Mouse (Mus musculus): ENCODE measurements around the gene Kctd11.
"Not testable (repeated sequence)": the region's sequence is repeated elsewhere in the genome, so short reads cannot be mapped to it uniquely, and the experiment has no call there.

The Kctd11 gene

DNA sequence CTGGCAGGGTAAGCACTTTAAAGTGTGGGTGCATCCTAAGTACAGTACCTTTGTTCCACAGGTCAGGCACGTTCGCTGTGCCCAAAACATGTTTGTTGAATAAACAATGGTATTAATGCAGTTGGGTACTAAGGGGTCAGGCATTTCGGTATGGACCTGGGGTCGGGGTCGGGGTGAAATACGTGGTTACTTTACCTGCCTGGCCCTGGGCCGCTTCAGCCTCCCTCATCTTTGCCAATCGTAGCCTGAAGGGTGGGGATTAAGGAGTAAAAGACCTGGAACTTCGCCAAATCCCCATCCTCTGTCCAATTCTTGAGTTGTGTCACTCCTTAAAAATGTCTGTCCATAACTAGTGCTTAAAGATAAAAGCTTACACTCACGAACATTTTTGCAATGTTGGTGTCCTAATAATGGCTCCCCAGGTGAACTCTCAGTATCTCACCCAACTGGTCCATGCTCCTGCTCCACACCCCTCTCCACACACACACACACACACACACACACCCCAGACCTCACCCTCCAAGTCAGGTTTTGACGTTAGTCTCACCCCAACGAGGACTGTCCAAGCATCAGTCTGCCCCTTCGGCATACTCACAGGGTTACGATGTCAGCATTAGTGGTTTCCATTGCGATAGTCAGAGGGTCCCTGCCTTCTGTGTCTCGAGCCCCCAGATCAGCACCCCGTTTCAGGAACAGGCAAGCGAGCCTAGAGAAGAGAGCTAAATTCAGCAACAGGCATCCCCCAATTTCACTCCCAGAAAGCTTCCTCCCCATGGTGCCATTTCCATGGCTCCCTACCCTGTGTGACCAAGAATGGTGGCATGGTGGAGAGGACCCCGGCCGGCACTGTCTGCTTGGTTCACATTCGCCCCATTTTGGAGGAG is 823 bp upstream of the Kctd11 start:
- no peak for DNase-seq (ENCODE audit: low read depth, low spot score)

DNA sequence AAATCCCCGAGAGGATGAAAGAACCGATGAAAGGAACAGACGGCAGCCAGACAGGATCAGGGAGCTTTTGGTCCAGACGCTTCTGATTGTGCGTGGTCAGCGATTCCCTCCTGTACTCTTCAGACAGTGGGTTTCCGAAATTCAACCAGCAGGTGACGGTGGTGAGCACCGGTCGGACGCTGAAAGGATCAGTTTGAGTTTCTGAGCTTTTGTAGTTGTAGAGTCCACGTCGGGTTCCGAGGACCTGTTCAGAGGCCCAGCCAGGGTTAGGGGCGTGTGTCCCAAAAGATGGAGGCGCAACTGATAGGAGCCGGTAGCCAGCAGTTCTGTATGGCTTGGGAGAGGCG is 727 bp downstream of the Kctd11 start:
- DNase-seq (ENCODE audit: low read depth, low spot score) = peak; percentile 79

DNA sequence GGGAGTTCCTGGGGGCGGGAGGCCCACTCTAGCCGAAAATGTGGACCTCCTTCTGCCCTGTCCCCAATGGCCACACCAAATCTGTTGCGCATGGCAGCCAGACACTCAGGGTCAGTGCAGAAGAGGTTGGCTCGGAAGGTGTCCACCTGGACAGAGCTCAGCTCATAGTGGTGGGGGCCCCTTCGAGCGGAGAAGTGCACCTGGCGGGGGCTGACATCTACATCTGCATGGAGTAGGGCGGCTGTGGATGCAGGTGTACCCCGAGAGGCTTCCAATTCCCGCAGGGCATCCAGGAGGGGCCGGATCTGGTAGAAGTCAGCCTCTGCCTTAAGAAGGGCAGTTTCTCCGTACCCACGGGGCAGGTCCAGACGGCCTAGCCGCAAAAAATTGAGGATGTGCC is 1.5 kb downstream of the Kctd11 start:
- DNase-seq (ENCODE audit: low read depth, low spot score) = no peak

DNA sequence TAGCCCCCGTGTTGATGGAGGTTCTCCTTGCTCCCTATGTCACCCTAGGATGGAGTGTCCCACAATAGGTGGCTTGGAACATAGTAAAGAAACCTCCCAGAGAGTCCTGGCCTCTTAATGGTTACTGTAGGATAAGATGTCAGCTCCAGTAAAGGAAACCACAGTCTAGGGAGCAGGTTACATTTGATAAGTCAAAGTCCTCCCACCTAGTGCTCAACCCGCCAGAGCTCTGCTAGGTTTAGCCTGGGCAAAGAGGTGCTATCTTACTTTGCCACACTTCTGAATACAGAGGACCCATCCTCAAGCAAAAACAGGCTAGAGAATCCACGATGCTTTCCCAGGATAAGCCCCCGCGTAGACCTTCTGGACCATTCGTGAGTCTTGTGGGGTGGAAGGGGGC is 2.3 kb downstream of the Kctd11 start:
- DNase-seq (ENCODE audit: low read depth, low spot score) = no peak

DNA sequence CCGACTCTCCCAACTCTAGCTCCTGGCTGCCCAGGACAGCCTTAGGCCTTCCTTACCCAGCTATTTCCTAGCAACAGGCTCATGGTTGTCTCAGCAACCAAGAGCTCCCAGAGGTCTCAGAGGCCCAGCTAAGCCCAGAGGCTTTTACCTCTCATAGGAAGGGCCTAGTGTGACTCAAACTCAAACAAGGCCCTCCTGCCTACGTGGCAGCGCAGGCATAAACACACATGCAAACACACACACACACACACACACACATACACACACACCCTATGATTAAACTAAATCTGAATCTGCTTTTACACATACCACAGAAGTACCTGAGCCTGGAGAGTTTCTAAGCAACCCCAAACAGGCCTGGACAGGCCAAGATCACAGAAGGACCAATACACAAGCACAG is 2.8 kb downstream of the Kctd11 start:
- DNase-seq (ENCODE audit: low read depth, low spot score) = no peak

DNA sequence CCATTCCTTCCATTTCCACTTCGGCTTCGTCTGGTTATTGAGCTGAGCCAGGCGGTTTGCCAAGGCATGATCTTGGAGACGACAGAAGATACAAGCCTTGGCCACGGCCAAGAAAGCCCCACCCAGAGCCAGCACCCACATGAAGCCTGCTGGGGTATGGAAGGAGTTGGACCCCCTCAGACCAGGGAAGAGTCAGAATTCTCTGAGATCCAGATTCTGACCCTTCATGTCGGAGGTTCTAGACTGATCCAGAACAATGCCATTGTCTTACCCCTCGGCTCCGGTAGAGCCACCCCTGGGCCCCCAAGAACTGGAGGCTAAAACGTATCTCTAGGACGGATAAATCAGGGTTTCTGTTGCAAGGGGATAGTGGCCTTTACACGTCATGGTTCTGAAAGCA is 3.3 kb downstream of the Kctd11 start, which contains the start of gene Tmem95:
Gene Tmem95, minus strand, starts transcription at position 141 of the 400 bp plus-strand sequence.
- no peak for DNase-seq (ENCODE audit: low read depth, low spot score)

DNA sequence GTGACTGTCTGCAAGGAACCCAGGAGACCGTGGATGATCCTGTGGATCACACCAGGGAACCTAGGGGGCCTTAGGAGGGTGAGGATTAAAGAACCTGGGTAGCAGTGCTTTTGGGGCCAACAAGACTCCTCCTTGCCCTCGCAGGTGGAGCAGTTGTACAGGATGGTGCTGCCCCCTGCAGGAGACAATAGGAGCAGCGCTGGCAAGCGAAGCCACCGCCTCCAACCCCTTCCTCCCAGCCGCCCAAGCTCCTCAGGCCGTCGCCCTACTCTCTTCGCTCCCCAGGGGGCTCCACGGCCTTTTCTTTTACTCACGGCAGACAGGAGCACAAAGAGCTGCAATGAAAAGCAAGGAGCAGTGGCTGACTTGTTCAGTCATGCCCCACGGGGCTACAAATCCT is 4.3 kb downstream of the Kctd11 start:
- DNase-seq (ENCODE audit: low read depth, low spot score) = peak; percentile 83

DNA sequence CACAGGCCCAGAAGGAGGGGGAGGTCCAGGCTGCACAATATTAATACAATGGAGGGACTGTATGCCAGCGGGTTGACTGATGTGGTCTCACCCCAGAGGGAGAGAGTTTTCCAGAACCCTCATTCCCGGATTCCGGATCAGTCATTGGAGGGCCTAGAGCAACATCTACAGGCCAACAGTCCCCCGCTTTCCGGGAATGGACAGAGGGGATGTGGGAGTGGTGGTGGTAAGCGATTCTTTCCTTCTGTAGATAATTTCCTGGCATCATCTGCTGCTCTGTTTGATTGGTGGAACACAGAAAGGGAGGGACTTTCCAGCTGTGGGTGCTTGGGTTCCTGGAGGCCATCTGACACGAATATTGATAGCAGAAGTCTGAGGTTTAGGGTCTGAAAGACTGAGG is 5.0 kb downstream of the Kctd11 start:
- no peak for DNase-seq (ENCODE audit: low read depth, low spot score)

DNA sequence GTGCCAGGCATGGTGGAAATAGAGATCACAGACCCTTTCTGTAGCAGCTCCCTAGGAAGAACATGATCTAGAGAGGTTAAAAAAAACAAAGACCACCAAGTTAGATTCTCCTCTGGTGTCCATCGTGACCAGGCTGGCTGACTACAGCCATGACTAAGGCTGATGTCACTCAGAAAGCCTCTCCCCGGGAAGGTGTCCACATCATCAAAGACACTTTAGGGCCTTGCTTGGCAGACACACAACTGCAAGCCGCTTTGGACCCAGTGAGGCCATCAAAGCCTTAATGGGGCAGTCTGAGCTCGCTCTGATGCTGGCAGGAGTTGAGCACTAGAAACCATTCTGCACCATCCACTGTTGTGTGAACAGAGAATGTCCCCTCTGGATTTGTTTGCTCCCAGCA is 8.8 kb downstream of the Kctd11 start:
- DNase-seq (ENCODE audit: low read depth, low spot score) = no peak

DNA sequence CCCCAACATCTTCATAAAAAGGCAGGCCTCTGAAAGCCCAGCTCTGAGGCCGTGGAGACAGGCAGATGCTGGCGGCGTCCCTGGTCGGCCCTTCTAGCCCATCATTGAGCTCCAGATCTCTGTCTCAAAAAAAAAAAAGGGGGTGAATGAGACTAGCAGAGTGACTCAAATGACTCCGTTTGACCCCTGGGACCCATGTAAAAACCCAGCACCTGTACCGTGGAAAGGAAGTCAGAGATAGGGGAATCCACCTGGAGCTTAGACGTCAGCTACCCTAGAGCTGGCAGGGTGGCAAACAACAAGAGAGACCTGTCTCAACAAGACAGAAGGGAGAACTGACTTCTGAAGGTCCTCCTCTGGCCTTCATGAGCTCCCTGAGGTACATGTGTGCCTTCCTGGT is 9.4 kb downstream of the Kctd11 start:
- DNase-seq (ENCODE audit: low read depth, low spot score) = no peak

DNA sequence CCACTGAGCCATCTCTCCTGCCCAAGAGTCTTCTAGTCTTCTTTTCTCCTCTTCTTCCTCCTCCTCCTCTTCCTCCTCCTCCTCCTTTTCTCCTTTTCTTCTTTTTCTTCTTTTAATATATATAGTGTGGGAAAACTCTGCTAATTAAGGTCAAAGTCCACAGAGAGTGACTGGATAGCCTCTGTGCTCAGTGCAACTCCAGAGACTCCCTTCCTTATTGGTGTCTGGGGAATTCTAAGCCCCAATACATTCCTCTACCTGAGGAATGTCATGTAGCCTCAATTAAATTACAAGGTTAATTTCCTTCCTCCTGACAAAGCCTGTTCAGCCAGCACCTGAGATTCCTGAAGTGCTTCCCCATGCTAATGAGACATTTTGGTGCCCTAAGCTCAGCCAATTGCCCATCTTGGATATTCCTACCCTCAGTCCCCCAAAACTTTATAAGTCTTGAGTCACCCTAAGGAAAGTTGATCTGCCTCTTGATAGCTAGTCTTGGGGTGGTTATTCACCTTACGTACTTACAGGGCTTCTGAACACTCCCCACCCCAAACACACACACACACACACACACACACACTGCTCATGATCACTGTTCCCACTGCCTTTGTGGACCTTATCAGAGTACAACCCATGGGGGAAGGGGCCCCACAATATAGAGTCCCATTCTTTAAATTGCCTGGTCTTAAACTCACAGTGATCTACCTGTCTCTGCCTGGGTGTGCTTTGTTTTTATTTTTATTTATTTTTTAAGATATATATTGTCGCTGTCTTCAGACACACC is 10.7 kb downstream of the Kctd11 start:
- DNase-seq (ENCODE audit: low read depth, low spot score) = no peak

DNA sequence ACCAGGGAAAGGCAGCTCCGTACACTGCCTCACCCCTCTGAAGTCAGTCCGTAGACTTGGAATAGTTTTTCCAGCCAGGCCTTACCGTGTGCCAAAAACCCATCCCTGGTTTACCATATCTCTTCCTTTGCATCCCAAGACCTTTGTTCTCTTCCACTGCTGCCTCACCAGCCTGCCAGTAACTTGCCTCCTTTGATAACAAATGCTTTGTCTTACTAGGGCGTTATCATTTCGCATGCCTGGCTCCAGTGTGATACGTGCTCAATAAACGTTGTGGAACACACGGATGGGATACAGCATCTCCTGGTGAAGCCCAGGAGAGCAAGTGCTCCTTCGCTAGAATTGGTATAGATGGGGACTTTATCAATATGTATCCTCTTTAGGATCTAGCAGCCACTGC is 13.9 kb downstream of the Kctd11 start:
- DNase-seq (ENCODE audit: low read depth, low spot score) = no peak

DNA sequence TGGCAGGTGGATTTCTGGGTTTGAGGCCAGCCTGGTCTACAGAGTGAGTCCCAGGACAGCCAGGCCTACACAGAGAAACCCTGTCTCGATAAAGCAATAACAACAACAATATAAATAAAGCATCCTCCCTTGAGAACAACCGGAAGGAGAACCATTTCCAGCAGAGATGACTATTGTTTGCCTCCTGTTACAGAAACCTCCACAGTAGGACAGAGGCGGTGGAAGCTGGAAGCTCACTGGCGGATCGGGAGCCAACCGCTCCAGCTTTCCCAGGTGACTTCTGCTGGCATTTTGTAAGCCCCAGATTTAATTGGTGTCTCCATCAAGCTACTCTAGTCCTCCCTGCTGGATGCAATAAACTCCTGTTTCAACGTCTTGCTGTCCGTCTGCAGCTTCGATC is 15.6 kb downstream of the Kctd11 start:
- no peak for DNase-seq (ENCODE audit: low read depth, low spot score)

DNA sequence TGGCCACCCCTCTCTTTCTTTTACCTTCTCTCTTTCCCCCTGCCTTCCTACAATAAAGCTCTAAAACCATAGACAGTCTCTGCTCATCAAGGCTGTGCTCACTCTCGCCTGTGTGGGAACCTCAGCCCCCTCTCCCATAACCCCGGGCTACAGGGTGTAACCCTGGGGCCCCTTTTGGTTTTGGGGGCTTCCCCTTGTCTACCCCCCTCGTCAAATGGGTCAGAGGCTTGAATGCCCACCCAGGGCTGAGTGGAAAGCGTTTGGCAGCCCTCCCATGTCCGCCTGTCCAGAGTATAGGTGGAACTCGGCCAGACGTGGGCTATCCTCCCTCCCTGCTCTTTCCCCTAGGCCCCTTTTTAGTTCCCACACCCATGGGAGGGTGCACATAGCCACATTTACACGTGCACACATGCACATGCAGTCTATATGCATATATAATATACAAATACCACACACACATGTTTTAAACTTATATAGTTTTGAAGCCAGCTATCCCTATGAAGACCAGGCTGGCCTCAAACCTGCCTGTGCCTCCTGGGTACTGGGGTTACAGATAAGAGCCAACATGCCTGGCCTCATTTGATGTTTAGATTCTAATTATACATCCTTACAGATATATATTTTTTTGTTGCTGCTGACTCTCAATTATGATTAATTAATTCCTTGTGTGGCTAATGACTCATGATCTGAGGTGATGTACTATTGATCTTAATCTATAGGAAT is 16.9 kb downstream of the Kctd11 start:
- DNase-seq (ENCODE audit: low read depth, low spot score) = no peak

DNA sequence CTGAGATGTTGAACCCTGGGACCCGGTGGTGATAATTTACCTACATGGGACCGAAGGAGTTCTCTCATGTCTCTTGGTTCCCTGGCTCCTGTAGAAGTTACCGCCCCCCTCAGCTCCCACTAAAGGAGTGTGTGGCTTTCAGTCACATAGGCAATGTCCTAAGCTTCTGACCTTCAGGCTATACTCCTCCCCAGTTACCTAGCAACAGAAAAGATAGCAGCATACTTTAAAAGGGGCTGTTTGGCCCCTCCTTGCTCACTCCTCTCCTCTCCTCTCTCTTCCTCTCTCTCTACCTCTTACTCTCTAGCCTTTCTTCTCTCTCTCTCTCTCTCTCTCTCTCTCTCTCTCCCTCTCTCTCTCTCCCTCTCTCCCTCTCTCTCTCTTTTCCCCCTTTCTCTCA is 17.5 kb downstream of the Kctd11 start:
- not testable (repeated sequence) for DNase-seq (ENCODE audit: low read depth, low spot score)

DNA sequence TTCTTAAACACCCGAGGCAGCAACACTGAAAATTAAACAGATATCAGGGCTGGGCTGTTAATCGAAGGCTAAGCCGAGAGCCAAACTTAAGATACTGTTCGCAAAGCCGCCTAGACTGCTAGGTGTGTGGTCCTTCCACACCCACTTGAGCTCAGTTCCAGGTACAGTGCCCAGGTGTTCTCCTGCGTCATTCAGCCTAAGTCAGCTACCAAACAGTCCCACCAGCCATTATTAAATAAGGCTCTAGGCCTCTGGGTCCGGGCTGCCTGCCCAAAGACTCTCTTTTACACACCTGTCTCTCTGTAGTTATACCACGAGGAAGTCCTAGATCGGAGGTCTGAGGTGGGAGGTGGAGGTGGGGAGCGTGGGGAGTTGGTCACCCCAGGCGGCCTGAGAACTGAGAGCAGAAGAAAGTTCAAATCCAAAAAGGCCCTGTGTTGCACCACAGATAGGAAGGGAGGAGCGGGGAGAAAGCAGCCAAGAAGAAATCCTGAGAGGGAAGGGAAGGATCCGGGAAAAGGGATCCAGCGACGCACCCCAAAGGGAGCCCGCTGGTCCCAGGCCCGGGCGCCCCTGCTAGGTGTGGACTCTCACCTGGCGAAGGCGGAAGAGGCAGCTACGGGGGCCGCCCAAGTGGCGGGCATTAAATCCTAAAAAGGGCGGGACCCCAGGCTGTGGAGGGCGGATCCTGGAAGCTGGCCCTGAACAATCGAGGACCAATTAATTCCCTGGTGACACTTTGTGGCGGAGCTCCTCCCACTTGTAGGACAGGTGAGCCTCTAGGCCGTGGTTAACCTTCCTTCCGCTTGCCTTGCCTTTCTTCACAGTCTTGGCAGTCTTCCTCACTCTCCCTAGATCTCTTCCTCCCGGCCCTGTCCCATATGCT is 22.9 kb downstream of the Kctd11 start, which contains the start of gene Tnk1:
Gene Tnk1, minus strand, starts transcription at position 618 of the 886 bp plus-strand sequence.
- DNase-seq (ENCODE audit: low read depth, low spot score) = no peak

DNA sequence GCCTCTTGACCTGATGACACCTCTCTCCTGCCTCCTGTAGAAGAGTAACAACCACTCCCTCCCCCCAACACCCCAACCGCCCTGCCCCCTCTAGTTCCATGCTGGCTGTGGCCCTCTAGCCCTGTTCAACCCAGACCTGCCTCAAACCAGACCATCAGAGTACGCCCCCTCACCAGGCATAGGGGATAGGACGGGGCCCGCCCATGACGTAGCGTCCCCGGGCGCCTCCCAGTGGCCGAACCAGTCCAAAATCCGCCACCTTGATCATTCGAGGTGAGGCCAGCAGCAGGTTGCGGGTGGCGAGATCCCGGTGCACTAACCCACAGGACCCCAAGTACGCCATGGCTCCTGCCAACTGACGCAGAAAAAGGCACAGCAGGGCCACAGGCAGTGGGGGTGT is 25.9 kb downstream of the Kctd11 start:
- DNase-seq (ENCODE audit: low read depth, low spot score) = no peak

DNA sequence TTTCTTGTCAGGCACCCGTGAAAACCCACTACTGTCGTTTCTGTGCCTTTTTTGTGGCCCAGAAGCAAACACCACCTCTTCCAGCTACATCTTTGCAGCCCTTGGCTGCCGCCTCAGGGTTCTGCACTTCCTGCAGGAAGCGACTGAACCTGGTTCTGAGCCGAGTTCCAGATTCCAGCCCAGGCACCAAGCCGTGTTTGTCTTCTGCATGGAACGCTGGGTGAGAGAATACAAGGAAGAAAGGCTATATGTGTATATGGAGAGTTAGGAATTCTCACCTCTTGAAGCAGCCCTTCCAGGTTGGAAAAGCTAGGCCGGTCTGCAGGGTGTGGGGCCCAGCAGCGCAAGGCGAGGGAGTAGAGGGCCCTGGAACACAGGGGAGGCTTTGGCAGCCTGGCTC is 26.5 kb downstream of the Kctd11 start:
- no peak for DNase-seq (ENCODE audit: low read depth, low spot score)

DNA sequence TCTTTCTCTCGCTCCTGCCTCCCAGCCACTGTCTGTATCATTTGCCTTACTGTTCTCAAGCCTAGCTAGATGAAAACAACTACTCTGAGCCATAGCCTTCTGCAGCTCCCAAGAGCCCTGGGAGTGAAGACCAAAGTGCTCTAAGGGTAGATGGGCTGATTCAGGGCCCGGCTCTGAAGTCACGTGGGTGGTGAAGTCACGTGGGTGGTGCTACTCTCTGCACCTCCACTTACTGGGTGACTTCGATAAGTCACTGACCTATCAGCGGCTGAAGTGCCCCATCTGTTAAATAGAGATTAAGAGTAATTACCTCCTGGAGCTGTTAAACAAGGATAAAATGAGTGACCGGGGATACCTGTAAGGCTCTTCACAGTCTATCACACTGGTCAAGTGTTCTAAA is 27.2 kb downstream of the Kctd11 start:
- DNase-seq (ENCODE audit: low read depth, low spot score) = no peak

DNA sequence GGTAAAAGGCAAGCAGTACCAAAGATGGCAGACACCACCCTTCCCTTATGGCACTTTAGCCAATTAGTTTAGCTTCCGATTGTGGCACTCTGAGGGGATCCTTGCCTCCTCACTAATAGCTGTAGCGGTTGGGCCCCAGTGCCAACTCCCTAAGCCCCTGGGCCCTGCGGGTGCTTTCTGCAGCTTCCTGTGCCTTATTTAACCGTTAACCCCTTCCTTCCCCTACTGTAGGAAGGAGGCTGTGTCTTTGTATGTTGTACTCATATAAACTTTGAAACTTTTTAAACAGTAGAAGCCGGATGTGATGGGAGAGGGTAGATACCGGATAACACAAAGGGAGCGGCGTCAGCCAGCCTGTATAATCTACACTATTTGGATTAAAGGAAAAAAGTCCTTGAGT is 30.5 kb downstream of the Kctd11 start:
- DNase-seq (ENCODE audit: low read depth, low spot score) = no peak

DNA sequence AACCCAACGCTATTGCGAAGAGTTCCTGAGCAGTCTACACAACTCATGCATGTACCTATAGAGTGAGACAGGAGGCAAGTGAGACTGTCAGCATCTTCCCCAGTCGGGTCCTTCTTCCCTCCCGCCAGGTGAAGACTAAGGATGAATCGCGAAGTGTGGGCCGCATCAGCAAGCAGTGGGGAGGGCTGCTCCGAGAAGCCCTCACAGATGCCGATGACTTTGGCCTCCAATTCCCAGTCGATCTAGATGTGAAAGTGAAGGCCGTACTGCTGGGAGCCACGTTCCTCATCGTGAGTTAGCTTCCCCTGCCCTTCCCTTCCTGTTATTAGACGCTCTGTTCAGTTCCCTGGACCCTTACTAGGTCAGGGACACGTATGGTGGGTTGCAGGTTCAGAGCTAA is 31.3 kb downstream of the Kctd11 start:
- no peak for DNase-seq (ENCODE audit: low read depth, low spot score)

All from forelimb bud, embryonic 11.5 days (tissue).